Mouse (Mus musculus): Measurements from ENCODE around the gene Zfp940. TPM values are rescaled to one million over a fixed set of nuclear protein-coding genes. Genes with fewer than 3 reads are reported as not detected.

The Zfp940 gene
- polyA plus RNA-seq, 1 experiment: 6.7 TPM

DNA sequence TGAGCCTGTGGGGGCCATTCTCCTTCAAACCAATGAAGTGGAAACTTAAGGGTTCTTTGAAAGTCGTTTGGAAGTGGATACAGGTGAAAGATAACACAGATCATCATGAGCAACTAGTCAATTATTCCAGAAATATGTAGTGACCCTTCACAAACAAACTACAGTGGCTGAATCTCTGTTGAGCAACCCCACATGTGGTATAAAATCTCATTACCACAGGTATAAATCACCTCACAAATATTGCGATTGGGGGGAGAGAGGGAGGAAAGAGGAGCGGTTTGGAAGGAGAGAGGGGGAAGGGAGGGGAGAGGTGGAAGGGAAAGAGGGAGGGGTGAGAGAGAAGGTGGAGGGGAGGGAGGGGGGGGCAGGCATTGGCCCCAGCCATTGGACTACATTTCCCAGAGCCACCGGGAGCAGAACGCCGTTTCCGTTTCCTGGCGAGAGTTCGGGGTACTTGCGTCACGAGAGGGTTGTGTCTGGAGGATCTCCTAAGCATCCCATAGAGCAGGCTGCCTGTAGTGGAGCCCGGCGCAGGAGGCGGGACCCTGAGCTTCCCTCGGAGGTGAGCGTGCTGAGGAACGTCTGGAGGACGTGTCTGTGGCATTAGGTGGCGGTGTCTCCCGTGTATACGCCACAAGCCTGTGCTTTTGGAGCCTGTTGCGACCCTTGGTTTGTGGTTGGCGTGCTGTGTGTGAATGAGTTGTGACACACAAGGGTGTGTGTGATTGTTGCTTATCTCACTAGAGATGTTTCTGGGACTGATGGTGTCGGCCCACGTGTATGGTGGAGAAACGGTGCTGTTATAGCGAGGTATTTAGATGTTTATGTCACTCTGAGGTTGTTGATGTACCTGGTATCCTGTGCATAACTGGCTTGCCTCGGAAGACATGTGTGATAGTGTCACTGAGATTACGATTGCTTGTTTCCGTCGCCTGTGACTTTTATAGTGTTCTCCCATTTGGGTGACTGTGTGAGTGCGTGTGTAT is 6.4 kb upstream of the Zfp940 start, which contains the start of gene Zfp420:
TSS of gene Zfp420 (plus strand) at position 448 of the 986 bp plus-strand sequence.
- 3% methylated on average over 32 of the region's 32 CpGs for WGBS
- TF ChIP-seq CTCF (IDR thresholded peaks at IDR 0.05; ENCODE audit: control insufficient read depth, insufficient read depth, low read length) (peak; percentile 13; the same call in 1 of the 2 replicates), POLR2A (IDR thresholded peaks at IDR 0.05; ENCODE audit: borderline replicate concordance, control insufficient read depth, low read depth, low read length) (peak; percentile 47; the same call in 1 of the 2 replicates)
- H3K4me3 ChIP-seq (replicated peaks; ENCODE audit: control insufficient read depth, low read depth, low read length): peak within 1 kb of the TSS; percentile 93
- H3K27ac ChIP-seq (ENCODE audit: control insufficient read depth, insufficient read depth, low read depth, low read length, poor library complexity): no peak within 1 kb of the TSS
- H3K4me1 ChIP-seq (ENCODE audit: control insufficient read depth, insufficient read depth, low read length): no peaks in the 10 kb centered on the region

DNA sequence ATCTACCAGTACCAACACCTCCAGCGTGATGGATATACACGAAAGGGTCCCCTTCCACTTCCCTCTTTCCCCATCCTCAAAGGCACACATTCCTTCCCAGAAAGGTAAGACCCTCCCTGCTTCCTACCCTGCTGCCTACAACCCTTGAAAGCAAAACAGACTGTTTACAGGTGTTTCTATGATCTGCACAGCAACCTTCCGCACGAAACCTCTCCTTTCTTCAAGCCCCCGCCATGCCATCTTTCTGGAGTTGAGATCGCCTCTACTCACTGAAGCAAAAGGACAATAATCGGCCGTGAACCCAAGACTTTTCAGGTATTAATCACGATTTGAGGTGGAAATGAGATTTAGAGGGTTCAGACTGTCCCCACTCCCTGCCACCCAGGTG is 644 bp downstream of the Zfp940 start:
- Histone ChIP-seq H3K4me1 (ENCODE audit: control insufficient read depth, insufficient read depth, low read length) (peaks cover 2% of the 10 kb centered on the region; the same call in 1 of the 2 replicates), H3K27ac (ENCODE audit: control insufficient read depth, insufficient read depth, low read depth, low read length, poor library complexity) (no peak overlapping the region), H3K4me3 (replicated peaks; ENCODE audit: control insufficient read depth, low read depth, low read length) (peak overlapping the region; percentile 76)
- TF ChIP-seq POLR2A (IDR thresholded peaks at IDR 0.05; ENCODE audit: borderline replicate concordance, control insufficient read depth, low read depth, low read length) (no peak), CTCF (IDR thresholded peaks at IDR 0.05; ENCODE audit: control insufficient read depth, insufficient read depth, low read length) (no peak)
- WGBS: 52% methylated on average over 9 of the region's 9 CpGs

DNA sequence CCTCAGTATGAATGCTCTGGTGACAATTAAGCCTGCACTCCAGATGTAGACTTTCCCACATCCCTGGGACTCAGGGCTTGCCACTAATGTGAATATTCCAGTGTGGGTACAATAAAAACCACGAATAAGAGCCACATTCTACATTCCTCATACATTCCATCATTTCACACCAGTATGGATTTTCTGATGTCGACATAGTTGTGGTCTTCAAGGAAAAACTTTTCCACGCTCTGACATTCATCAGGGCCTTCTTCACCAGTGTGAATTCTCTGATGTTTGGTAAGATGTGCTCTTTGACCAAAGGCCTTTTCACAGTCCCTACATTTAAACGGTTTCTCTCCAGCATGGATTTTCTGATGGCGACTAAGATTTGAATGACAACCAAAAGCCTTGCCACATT is 8.9 kb downstream of the Zfp940 start:
- Histone ChIP-seq H3K4me1 (ENCODE audit: control insufficient read depth, insufficient read depth, low read length) (no peaks in the 10 kb centered on the region), H3K4me3 (replicated peaks; ENCODE audit: control insufficient read depth, low read depth, low read length) (no peak overlapping the region), H3K27ac (ENCODE audit: control insufficient read depth, insufficient read depth, low read depth, low read length, poor library complexity) (no peak overlapping the region)
- TF ChIP-seq CTCF (IDR thresholded peaks at IDR 0.05; ENCODE audit: control insufficient read depth, insufficient read depth, low read length) (no peak), POLR2A (IDR thresholded peaks at IDR 0.05; ENCODE audit: borderline replicate concordance, control insufficient read depth, low read depth, low read length) (no peak)
- WGBS: 86% methylated on average over 5 of the region's 5 CpGs

- no peak overlapping the region for H3K4me3 ChIP-seq (replicated peaks; ENCODE audit: control insufficient read depth, low read depth, low read length)
- TF ChIP-seq POLR2A (IDR thresholded peaks at IDR 0.05; ENCODE audit: borderline replicate concordance, control insufficient read depth, low read depth, low read length) (no peak), CTCF (IDR thresholded peaks at IDR 0.05; ENCODE audit: control insufficient read depth, insufficient read depth, low read length) (no peak)
- no peaks in the 10 kb centered on the region for H3K4me1 ChIP-seq (ENCODE audit: control insufficient read depth, insufficient read depth, low read length)
- 97% methylated on average over 1 of the region's 1 CpGs for WGBS
- no peak overlapping the region for H3K27ac ChIP-seq (ENCODE audit: control insufficient read depth, insufficient read depth, low read depth, low read length, poor library complexity)
Measured at GRCm38 (mm10) chr7:29842105-29842504, 11.4 kb downstream of the Zfp940 start.

DNA sequence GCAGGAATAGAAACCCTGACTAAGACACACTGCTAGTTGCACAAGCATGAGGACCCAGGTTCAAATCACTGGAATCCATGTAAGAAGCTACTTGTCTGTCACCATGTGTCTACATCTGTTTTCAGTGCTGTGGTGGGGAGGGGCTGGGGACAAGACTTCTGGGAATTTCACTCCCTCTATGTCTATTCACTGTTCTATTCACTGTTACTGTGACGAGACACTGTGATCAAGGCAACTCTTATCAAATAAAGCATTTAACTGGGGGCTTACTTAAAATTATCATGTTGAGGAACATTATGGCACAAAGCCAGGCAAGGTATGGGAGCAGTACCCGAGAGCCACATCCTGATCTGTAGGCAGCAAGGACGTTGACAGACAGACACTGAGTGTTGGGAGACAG is 14.2 kb downstream of the Zfp940 start:
- Histone ChIP-seq H3K27ac (ENCODE audit: control insufficient read depth, insufficient read depth, low read depth, low read length, poor library complexity) (no peak overlapping the region), H3K4me1 (ENCODE audit: control insufficient read depth, insufficient read depth, low read length) (no peaks in the 10 kb centered on the region), H3K4me3 (replicated peaks; ENCODE audit: control insufficient read depth, low read depth, low read length) (no peak overlapping the region)
- TF ChIP-seq POLR2A (IDR thresholded peaks at IDR 0.05; ENCODE audit: borderline replicate concordance, control insufficient read depth, low read depth, low read length) (no peak), CTCF (IDR thresholded peaks at IDR 0.05; ENCODE audit: control insufficient read depth, insufficient read depth, low read length) (no peak)
- 82% methylated on average over 3 of the region's 3 CpGs for whole genome bisulfite sequencing

GRCm38 (mm10) chr7:29836816-29837215 is 16.7 kb downstream of the Zfp940 start:
- TF ChIP-seq CTCF (IDR thresholded peaks at IDR 0.05; ENCODE audit: control insufficient read depth, insufficient read depth, low read length): no peak
- TF ChIP-seq POLR2A (IDR thresholded peaks at IDR 0.05; ENCODE audit: borderline replicate concordance, control insufficient read depth, low read depth, low read length): no peak
- no peaks in the 10 kb centered on the region for H3K4me1 ChIP-seq (ENCODE audit: control insufficient read depth, insufficient read depth, low read length)
- no peak overlapping the region for H3K27ac ChIP-seq (ENCODE audit: control insufficient read depth, insufficient read depth, low read depth, low read length, poor library complexity)
- no peak overlapping the region for H3K4me3 ChIP-seq (replicated peaks; ENCODE audit: control insufficient read depth, low read depth, low read length)
- WGBS: 92% methylated on average over 1 of the region's 1 CpGs

- no peaks in the 10 kb centered on the region for H3K4me1 ChIP-seq (ENCODE audit: control insufficient read depth, insufficient read depth, low read length)
- WGBS: 92% methylated on average over 12 of the region's 12 CpGs
- H3K4me3 ChIP-seq (replicated peaks; ENCODE audit: control insufficient read depth, low read depth, low read length): no peak overlapping the region
- no peak overlapping the region for H3K27ac ChIP-seq (ENCODE audit: control insufficient read depth, insufficient read depth, low read depth, low read length, poor library complexity)
- TF ChIP-seq POLR2A (IDR thresholded peaks at IDR 0.05; ENCODE audit: borderline replicate concordance, control insufficient read depth, low read depth, low read length) (no peak), CTCF (IDR thresholded peaks at IDR 0.05; ENCODE audit: control insufficient read depth, insufficient read depth, low read length) (no peak)
Measured at GRCm38 (mm10) chr7:29829804-29830203, 23.7 kb downstream of the Zfp940 start.

DNA sequence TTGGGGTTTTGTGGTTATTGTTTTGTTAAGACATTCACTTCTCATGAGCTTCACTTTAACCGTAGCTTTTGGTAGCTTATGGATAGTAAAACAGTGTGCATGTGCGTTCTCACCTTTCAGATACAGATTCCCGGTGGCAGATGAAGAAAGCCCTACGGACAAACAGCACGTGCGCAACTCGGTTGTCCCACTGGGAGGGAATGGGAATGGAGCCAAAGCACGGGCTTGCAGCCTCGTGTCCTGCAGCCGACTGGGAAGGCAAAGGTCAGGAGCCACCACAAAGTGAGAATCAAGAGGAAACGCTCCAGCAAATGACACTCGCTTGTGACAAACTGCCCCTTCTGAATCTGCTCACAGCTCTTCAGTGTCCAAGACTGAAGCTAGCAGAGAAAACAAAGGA is 25.5 kb downstream of the Zfp940 start:
- H3K4me1 ChIP-seq (ENCODE audit: control insufficient read depth, insufficient read depth, low read length): no peaks in the 10 kb centered on the region
- WGBS: 93% methylated on average over 12 of the region's 12 CpGs
- TF ChIP-seq POLR2A (IDR thresholded peaks at IDR 0.05; ENCODE audit: borderline replicate concordance, control insufficient read depth, low read depth, low read length) (no peak), CTCF (IDR thresholded peaks at IDR 0.05; ENCODE audit: control insufficient read depth, insufficient read depth, low read length) (no peak)
- no peak overlapping the region for H3K4me3 ChIP-seq (replicated peaks; ENCODE audit: control insufficient read depth, low read depth, low read length)
- H3K27ac ChIP-seq (ENCODE audit: control insufficient read depth, insufficient read depth, low read depth, low read length, poor library complexity): no peak overlapping the region

Measured in bone marrow, adult 2 months (tissue).